Mouse (Mus musculus): Measurements from ENCODE around the gene Ttll13.

DNA sequence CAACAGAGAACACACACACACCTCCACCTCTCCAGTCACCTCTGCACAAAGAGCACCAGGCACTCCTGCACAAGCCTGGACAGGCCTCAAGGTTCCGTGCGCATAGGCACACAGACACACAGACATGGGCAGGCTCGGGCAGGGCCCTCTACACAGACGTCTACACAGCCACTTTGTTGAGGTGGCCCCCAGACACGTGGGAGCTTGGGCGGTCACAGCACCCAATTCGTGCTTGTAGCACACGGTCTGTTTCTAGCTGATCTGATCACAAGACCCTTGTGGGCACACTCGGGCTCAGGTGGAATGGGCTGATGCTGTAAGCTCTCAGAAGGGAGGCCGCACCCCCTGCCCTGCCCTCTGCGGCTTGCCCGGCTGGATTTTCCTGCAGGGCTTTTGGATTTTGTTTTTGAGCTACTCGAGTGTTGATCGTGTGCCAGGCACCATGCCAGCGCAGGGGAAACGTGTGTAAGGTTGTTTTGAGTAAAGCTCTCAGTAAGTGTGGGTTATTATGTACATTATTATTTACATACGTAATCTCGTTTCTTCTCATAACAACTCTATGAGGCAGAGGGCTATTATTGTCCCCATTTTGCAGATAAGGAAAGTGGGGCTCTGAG is 38.0 kb upstream of the Ttll13 start:
- TF ChIP-seq POLR2A (IDR thresholded peaks at IDR 0.05; ENCODE audit: borderline replicate concordance, extremely low read depth, insufficient read depth, insufficient read length, poor library complexity, severe bottlenecking) (no peak), CTCF (IDR thresholded peaks at IDR 0.05; ENCODE audit: borderline replicate concordance, extremely low read depth, insufficient read depth, insufficient read length) (no peak)

Data from brain, embryonic 14.5 days (tissue).